Mouse (Mus musculus) adrenal gland, adult 10 weeks (tissue): Measurements from ENCODE around the gene C1qb. TPM values are rescaled to one million over a fixed set of nuclear protein-coding genes. Genes with fewer than 3 reads are reported as not detected.

Source experiments
- polyA plus RNA-seq: library from polyadenylated mRNA; stranded (reverse); fragments of 350-450 nt; fragmentation: Illumina TruSeq; extraction: RNeasy Lipid Tissue Mini Kit (QIAGEN cat#74804); gene quantifications from one replicate; pipeline ENCODE4 v1.2.3, GENCODE M21; 2014; ENCODE audit warnings: low read depth, low replicate concordance

C1qb gene
- polyA plus RNA-seq = 3.3 TPM

DNA sequence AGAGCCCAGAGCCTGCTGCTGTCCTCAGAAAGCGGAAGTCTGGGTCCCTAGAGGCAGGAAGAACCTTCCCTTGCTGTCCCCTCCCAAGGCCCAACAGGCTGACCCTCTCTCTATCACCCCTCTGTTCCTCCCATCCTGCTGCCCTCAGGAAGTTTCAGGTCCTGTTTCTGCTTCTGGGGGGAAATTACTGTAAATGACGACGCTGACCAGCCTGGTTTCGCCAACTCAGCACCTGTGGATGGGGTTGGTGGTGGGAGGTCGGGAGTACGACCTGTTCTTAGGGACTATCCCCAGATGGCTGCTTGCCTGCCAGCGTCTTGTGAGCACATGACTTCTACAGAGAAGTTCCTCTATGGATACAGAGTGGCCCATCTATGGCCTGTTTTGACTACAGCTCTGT, at the start of gene C1qb:
Gene C1qb, minus strand, starts transcription at position 87 of the 400 bp plus-strand sequence.

DNA sequence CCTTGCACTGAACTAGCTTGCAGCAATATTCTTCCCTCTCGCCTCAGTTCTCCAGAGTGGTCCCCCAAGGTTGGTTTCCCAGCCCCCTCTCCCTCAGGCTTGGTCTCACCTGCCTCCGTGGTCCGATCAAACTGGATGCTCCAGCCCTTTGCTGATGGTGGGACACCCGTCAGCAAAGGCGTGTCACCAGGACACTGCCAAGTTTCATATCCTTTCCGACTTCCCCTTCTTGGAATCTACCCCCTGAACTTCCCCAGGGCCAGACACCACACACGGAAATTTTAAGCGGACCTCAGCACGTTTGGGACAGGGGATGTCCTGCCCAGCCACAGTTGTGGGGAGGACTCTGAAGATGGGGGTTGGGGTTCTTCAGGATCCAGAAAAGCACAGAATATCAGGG, 12.7 kb upstream of the C1qb start, which contains the start of gene C1qa:
Gene C1qa, minus strand, starts transcription at position 167 of the 400 bp plus-strand sequence.

DNA sequence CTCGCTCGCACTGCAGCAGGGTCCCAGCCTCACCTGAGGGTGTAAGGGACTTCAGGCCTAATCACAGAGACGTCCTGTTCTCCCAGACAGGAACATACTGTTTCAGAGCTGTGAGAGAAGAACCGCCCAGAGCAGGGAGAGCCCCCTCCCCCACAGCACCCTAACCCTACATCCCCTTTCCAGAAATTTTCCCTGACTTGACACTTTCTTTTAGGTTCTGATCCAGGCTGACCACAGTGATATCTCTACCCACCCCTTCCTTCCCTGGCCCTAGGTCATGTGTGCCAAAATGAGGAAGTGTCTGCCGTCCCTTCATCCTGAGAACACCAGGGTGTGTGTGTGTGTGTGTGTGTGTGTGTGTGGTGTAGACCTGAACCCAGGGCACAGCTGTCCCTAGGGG, 6.8 kb upstream of the C1qb start, which contains the start of gene C1qc:
Gene C1qc, minus strand, starts transcription at position 255 of the 400 bp plus-strand sequence.

DNA sequence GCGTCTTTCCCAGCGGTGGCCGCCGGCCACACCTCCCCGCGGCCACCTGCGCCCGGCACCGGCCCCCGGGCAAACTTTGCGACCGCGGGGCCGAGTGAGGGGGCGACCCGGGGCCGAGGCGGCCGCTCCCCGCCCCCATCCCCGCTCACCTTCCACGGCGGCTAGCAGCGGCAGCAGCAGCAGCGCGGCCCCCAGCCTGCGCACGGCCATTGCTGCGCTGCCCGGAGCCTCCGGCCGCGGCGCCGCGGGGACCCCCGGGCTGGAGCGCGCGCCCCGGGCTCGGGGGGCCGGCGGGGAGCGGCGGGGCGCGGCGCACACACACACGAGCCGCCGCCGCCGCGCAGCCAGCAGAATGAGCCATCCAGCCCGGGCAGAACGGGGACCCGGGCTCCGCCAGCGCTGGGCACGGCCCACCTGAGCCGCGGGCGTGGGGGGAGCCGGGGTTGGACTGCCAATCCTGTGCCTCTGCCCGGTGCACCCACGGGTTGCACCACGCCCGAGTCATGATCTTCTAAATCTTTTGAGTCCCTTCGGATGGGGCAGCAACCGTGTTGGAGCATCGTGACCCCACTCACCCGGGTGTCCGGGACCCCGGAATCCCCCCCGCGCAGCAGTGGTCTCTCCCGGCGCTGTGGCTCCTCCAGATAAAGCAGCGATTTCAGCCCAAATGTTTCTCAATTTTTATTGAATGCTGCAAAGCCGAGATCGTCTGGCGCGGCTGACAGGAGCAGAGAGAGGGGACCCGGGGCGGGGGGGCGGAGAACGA, 50.2 kb downstream of the C1qb start, which contains the start of gene Ephb2:
Gene Ephb2, minus strand, starts transcription at position 368 of the 766 bp plus-strand sequence.

Other genes starting within 250 kb of the C1qb start
- gene Ephb2, start 50.2 kb downstream of the C1qb start, polyA plus RNA-seq = 2.3 TPM
- 3.1 TPM for gene C1qc, start 6.9 kb upstream of the C1qb start, polyA plus RNA-seq
- 5.7 TPM for gene C1qa, start 12.6 kb upstream of the C1qb start, polyA plus RNA-seq
- not detected for gene Epha8, start 70.6 kb upstream of the C1qb start, polyA plus RNA-seq
- gene Zbtb40, start 162.6 kb upstream of the C1qb start, polyA plus RNA-seq = 1.2 TPM